Mouse (Mus musculus) kidney, adult 2 months (tissue): Measurements from ENCODE around the gene Dnah5. TPM values are rescaled to one million over a fixed set of nuclear protein-coding genes. Genes with fewer than 3 reads are reported as not detected.

Experiments
- DNase-seq: peaks from one replicate; pipeline ENCODE4 v3.0.0; 2021
- H3K27ac ChIP-seq: fragments of 200-500 bp; 2 replicates; pipeline ENCODE4 v1.5.1; 2012; ENCODE audit warnings: low read depth, low read length, control low read depth, inconsistent platforms; ENCODE audit not compliant: insufficient read depth
- H3K27me3 ChIP-seq: fragments of 200-500 bp; replicated peaks from 2 replicates; pipeline ENCODE4 v1.6.1; 2012; ENCODE audit warnings: mild to moderate bottlenecking, moderate library complexity, low read length, inconsistent platforms; ENCODE audit not compliant: control insufficient read depth, insufficient read depth
- H3K36me3 ChIP-seq: fragments of 200-500 bp; 2 replicates; pipeline ENCODE4 v1.6.1; 2012; ENCODE audit warnings: mild to moderate bottlenecking, moderate library complexity, low read length, inconsistent platforms; ENCODE audit not compliant: control insufficient read depth, insufficient read depth
- H3K4me1 ChIP-seq: fragments of 200-500 bp; 2 replicates; pipeline ENCODE4 v1.6.1; 2011; ENCODE audit warnings: low read length; ENCODE audit not compliant: control insufficient read depth, insufficient read depth
- H3K4me3 ChIP-seq: fragments of 200-500 bp; 2 replicates; pipeline ENCODE4 v1.5.1; 2011; ENCODE audit warnings: mild to moderate bottlenecking, low read depth, low read length, control low read depth; ENCODE audit not compliant: insufficient read depth
- CTCF ChIP-seq: fragments of 200-500 bp; conservative IDR thresholded peaks from 2 replicates; pipeline ENCODE4 v1.5.1; 2011; ENCODE audit warnings: low read depth, mild to moderate bottlenecking, control low read depth, low read length, moderate library complexity, mixed read lengths; ENCODE audit not compliant: insufficient read depth, insufficient read length
- POLR2A ChIP-seq: fragments of 200-500 bp; IDR thresholded peaks from one replicate; pipeline ENCODE4 v1.6.1; 2011; ENCODE audit warnings: low read depth, low read length, control low read depth
- WGBS: fragments of 180-500 bp; shearing (Covaris S2); methylation state at CpG from one replicate; pipeline ENCODE4 v1.1.7; 2018; 5-methylcytosine and 5-hydroxymethylcytosine counted together
- polyA plus RNA-seq: library from polyadenylated mRNA; depleted of rRNA; stranded (reverse); fragments of >200 nt; gene quantifications from 2 replicates; pipeline ENCODE4 v1.2.3, GENCODE M21; 2012

Gene Dnah5
- polyA plus RNA-seq, 1 experiment: 0.08 TPM

GRCm38 (mm10) chr15:28178951-28179350 is 24.6 kb upstream of the Dnah5 start:
- TF ChIP-seq CTCF: no peak
- TF ChIP-seq POLR2A: no peak
- Histone ChIP-seq H3K4me1 (peaks cover 4% of the 10 kb centered on the region; the same call in 1 of the 2 replicates), H3K27me3 (no peaks in the 10 kb centered on the region), H3K4me3 (no peak overlapping the region), H3K36me3 (no peaks in the 10 kb centered on the region), H3K27ac (no peak overlapping the region)
- WGBS: 86% methylated on average over 11 of the region's 11 CpGs
- no peak for DNase-seq

- DNase-seq: peak; percentile 5
- H3K27ac ChIP-seq: no peak overlapping the region
- no peak overlapping the region for H3K4me3 ChIP-seq
- 64% methylated on average over 6 of the region's 6 CpGs for WGBS
- no peaks in the 10 kb centered on the region for H3K27me3 ChIP-seq
- TF ChIP-seq POLR2A (no peak), CTCF (no peak)
- peaks cover 4% of the 10 kb centered on the region; the same call in 1 of the 2 replicates for H3K4me1 ChIP-seq
- no peaks in the 10 kb centered on the region for H3K36me3 ChIP-seq
These were observed 24.0 kb upstream of the Dnah5 start for GRCm38 (mm10) chr15:28179556-28179955.

GRCm38 (mm10) chr15:28181862-28182261 is 21.7 kb upstream of the Dnah5 start:
- peak; percentile 74 for DNase-seq
- Histone ChIP-seq H3K27ac (no peak overlapping the region), H3K27me3 (no peaks in the 10 kb centered on the region; the same call in 1 of the 2 replicates), H3K4me1 (peaks cover 4% of the 10 kb centered on the region; the same call in 1 of the 2 replicates), H3K36me3 (no peaks in the 10 kb centered on the region), H3K4me3 (peak overlapping the region; percentile 6; the same call in 1 of the 2 replicates)
- WGBS: 8% methylated on average over 10 of the region's 10 CpGs
- TF ChIP-seq CTCF (peak; percentile 82), POLR2A (no peak)

GRCm38 (mm10) chr15:28182567-28182966 is 21.0 kb upstream of the Dnah5 start:
- H3K27ac ChIP-seq: no peak overlapping the region

GRCm38 (mm10) chr15:28187472-28188360 is 15.8 kb upstream of the Dnah5 start:
- DNase-seq: peak; percentile 69
- TF ChIP-seq POLR2A: no peak
- peak; percentile 81 for TF ChIP-seq CTCF
- WGBS: 27% methylated on average over 22 of the region's 22 CpGs
- Histone ChIP-seq H3K27ac (no peak overlapping the region), H3K4me3 (no peak overlapping the region), H3K4me1 (no peaks in the 10 kb centered on the region), H3K36me3 (no peaks in the 10 kb centered on the region), H3K27me3 (no peaks in the 10 kb centered on the region; the same call in 1 of the 2 replicates)

More at GRCm38 (mm10) chr15:28182567-28182966, 21.0 kb upstream of the Dnah5 start:
- WGBS: 52% methylated on average over 3 of the region's 3 CpGs
- no peak for TF ChIP-seq CTCF
- no peak for TF ChIP-seq POLR2A
- no peaks in the 10 kb centered on the region for H3K36me3 ChIP-seq
- H3K27me3 ChIP-seq: no peaks in the 10 kb centered on the region; the same call in 1 of the 2 replicates
- peaks cover 4% of the 10 kb centered on the region; the same call in 1 of the 2 replicates for H3K4me1 ChIP-seq
- no peak overlapping the region for H3K4me3 ChIP-seq
- no peak for DNase-seq

GRCm38 (mm10) chr15:28188361-28189011 is 15.1 kb upstream of the Dnah5 start:
- Histone ChIP-seq H3K4me1 (no peaks in the 10 kb centered on the region), H3K27me3 (no peaks in the 10 kb centered on the region; the same call in 1 of the 2 replicates), H3K27ac (no peak overlapping the region), H3K36me3 (no peaks in the 10 kb centered on the region), H3K4me3 (no peak overlapping the region)
- no peak for DNase-seq
- TF ChIP-seq CTCF (no peak), POLR2A (no peak)
- 60% methylated on average over 11 of the region's 11 CpGs for WGBS

- no peak for TF ChIP-seq POLR2A
- TF ChIP-seq CTCF: no peak
- H3K27me3 ChIP-seq: no peaks in the 10 kb centered on the region; the same call in 1 of the 2 replicates
- H3K27ac ChIP-seq: no peak overlapping the region
- H3K36me3 ChIP-seq: no peaks in the 10 kb centered on the region
- H3K4me3 ChIP-seq: no peak overlapping the region
- WGBS: 49% methylated on average over 12 of the region's 12 CpGs
- DNase-seq: peak; percentile 1
- no peaks in the 10 kb centered on the region for H3K4me1 ChIP-seq
These were observed 13.9 kb upstream of the Dnah5 start for GRCm38 (mm10) chr15:28189668-28190067.
